Mouse (Mus musculus) liver, postnatal 0 days (tissue): ENCODE data around the gene Madcam1. TPM values are rescaled to one million over a fixed set of nuclear protein-coding genes. Genes with fewer than 3 reads are reported as not detected.
"Not testable (repeated sequence)": the region's sequence is repeated elsewhere in the genome, so short reads cannot be mapped to it uniquely, and the experiment has no call there.

ENCODE experiments used
- ATAC-seq: fragments of 200-750 bp; cut with Nextera tagmentation; 2 replicates; pipeline ENCODE4 v1.8.0; 2017; ENCODE audit warnings: mild to moderate bottlenecking, moderate library complexity
- DNase-seq: peaks from one replicate; pipeline ENCODE4 v3.0.0-alpha.2; 2016
- H3K27ac ChIP-seq: fragments of 300-500 bp; sonication (generic); 2 replicates; pipeline ENCODE4 v1.5.1; 2014; ENCODE audit warnings: antibody characterized with exemption, moderate library complexity, mild to moderate bottlenecking, low read depth
- H3K27me3 ChIP-seq: fragments of 300-500 bp; sonication (generic); 2 replicates; pipeline ENCODE4 v1.6.1; 2014; ENCODE audit warnings: low read length, control low read depth, mixed read lengths; ENCODE audit not compliant: insufficient read depth
- H3K36me3 ChIP-seq: fragments of 300-500 bp; sonication (generic); replicated peaks from 2 replicates; pipeline ENCODE4 v1.6.1; 2014; ENCODE audit warnings: mild to moderate bottlenecking, control low read depth, low read length, moderate library complexity, mixed read lengths; ENCODE audit not compliant: insufficient read depth
- H3K4me1 ChIP-seq: fragments of 300-500 bp; sonication (generic); 2 replicates; pipeline ENCODE4 v1.6.1; 2014; ENCODE audit warnings: antibody characterized with exemption, mild to moderate bottlenecking, control low read depth; ENCODE audit not compliant: insufficient read depth
- H3K4me2 ChIP-seq: fragments of 300-500 bp; sonication (generic); 2 replicates; pipeline ENCODE4 v1.6.1; 2014; ENCODE audit warnings: low read depth, mild to moderate bottlenecking, low read length, moderate library complexity, mixed read lengths
- H3K4me3 ChIP-seq: fragments of 300-500 bp; sonication (generic); 2 replicates; pipeline ENCODE4 v1.5.1; 2014; ENCODE audit warnings: low read depth, low read length
- H3K9ac ChIP-seq: fragments of 300-500 bp; sonication (generic); replicated peaks from 2 replicates; pipeline ENCODE4 v1.6.1; 2014; ENCODE audit warnings: mild to moderate bottlenecking, moderate library complexity
- H3K9me3 ChIP-seq: fragments of 300-500 bp; sonication (generic); 2 replicates; pipeline ENCODE4 v1.6.1; 2016; ENCODE audit warnings: mild to moderate bottlenecking, control low read depth, low read length, mixed read lengths
- CTCF ChIP-seq: sonication (generic); IDR thresholded peaks from 2 replicates; pipeline ENCODE4 v1.5.1; 2016; ENCODE audit warnings: antibody characterized with exemption, low read depth
- EP300 ChIP-seq: IDR thresholded peaks from 2 replicates; pipeline ENCODE4 v1.6.1; 2016; ENCODE audit warnings: antibody characterized with exemption, low read depth, mild to moderate bottlenecking
- WGBS: fragments of 180-500 bp; shearing (Covaris S2); extraction: QIAGEN DNeasy Blood & Tissue Kit; methylation state at CpG from one replicate; pipeline ENCODE4 v1.1.7; 2014; ENCODE audit not compliant: insufficient replicate concordance; 5-methylcytosine and 5-hydroxymethylcytosine counted together
- polyA plus RNA-seq: library from polyadenylated mRNA; unstranded; fragments of >200 nt; fragmentation: Nextera tagmentation; extraction: Ambion mirVana; gene quantifications from 2 replicates; pipeline ENCODE4 v1.2.1, GENCODE M21; 2015

Madcam1 gene
- polyA plus RNA-seq, 1 experiment from 2014 or later = 0.19 TPM

- Histone ChIP-seq H3K27me3 (no peaks in the 10 kb centered on the region), H3K9ac (no peak overlapping the region), H3K4me1 (peaks cover 31% of the 10 kb centered on the region), H3K27ac (peak overlapping the region; percentile 52), H3K9me3 (no peaks in the 10 kb centered on the region), H3K4me2 (0 out of 2 replicates have a peak overlapping the region, but pooled peaks have one; percentile 14), H3K36me3 (no peaks in the 10 kb centered on the region), H3K4me3 (no peak overlapping the region)
- TF ChIP-seq CTCF = no peak
- no peak for TF ChIP-seq EP300
- 41% methylated on average over 7 of the region's 7 CpGs for WGBS
- ATAC-seq (no peak), DNase-seq (no peak)
These were observed 36.3 kb downstream of the Madcam1 start for GRCm38 (mm10) chr10:79700676-79701075.

- H3K4me1 ChIP-seq = peaks cover 31% of the 10 kb centered on the region
- H3K36me3 ChIP-seq = peaks cover 6% of the 10 kb centered on the region; the same call in 1 of the 2 replicates
- no peaks in the 10 kb centered on the region for H3K9me3 ChIP-seq
- DNase-seq (peak; percentile 60), ATAC-seq (peak; percentile 15)
- H3K27ac ChIP-seq = peak overlapping the region; percentile 52
- 55% methylated on average over 10 of the region's 10 CpGs for WGBS
- H3K4me3 ChIP-seq = no peak overlapping the region
- no peak overlapping the region for H3K9ac ChIP-seq
- TF ChIP-seq EP300 = no peak
- TF ChIP-seq CTCF = no peak
- H3K4me2 ChIP-seq = no peak overlapping the region
- no peaks in the 10 kb centered on the region for H3K27me3 ChIP-seq
These were observed 37.2 kb downstream of the Madcam1 start for GRCm38 (mm10) chr10:79701443-79702129.

- 80% methylated on average over 3 of the region's 4 CpGs for WGBS
These were observed 38.6 kb downstream of the Madcam1 start for GRCm38 (mm10) chr10:79702970-79703369.

GRCm38 (mm10) chr10:79703541-79703940, 39.2 kb downstream of the Madcam1 start:
- Histone ChIP-seq H3K36me3 (peaks cover 25% of the 10 kb centered on the region), H3K4me2 (peak overlapping the region; percentile 77; the same call in 1 of the 2 replicates), H3K9me3 (no peaks in the 10 kb centered on the region), H3K4me1 (peaks cover 42% of the 10 kb centered on the region), H3K9ac (no peak overlapping the region), H3K4me3 (peak overlapping the region; percentile 85; the same call in 1 of the 2 replicates), H3K27ac (no peak overlapping the region), H3K27me3 (no peaks in the 10 kb centered on the region)
- TF ChIP-seq CTCF (no peak), EP300 (no peak)
- DNase-seq (no peak), ATAC-seq (no peak)
- WGBS = 80% methylated on average over 10 of the region's 10 CpGs

More at GRCm38 (mm10) chr10:79702970-79703369, 38.6 kb downstream of the Madcam1 start:
- not testable (repeated sequence) for H3K4me3 ChIP-seq, H3K27me3 ChIP-seq, H3K27ac ChIP-seq, H3K9ac ChIP-seq, ATAC-seq, H3K4me2 ChIP-seq, H3K9me3 ChIP-seq, DNase-seq
- Histone ChIP-seq H3K4me1 (peaks cover 41% of the 10 kb centered on the region), H3K36me3 (peaks cover 19% of the 10 kb centered on the region)

GRCm38 (mm10) chr10:79704065-79704969, 40.0 kb downstream of the Madcam1 start, which contains the start of gene Bsg:
Gene Bsg, plus strand, starts transcription at chr10:79704491.
- Histone ChIP-seq H3K4me3 (peak within 1 kb of the TSS; percentile 85), H3K9ac (peak within 1 kb of the TSS; percentile 87), H3K4me1 (peaks cover 48% of the 10 kb centered on the region), H3K27me3 (no peaks in the 10 kb centered on the region), H3K27ac (peak within 1 kb of the TSS; percentile 79), H3K9me3 (no peaks in the 10 kb centered on the region), H3K4me2 (peak within 1 kb of the TSS; percentile 77), H3K36me3 (peaks cover 32% of the 10 kb centered on the region)
- DNase-seq (peak; percentile 99), ATAC-seq (peak; percentile 92)
- under 1% methylated on average over 63 of the region's 65 CpGs for WGBS
- TF ChIP-seq EP300 (no peak), CTCF (peak; percentile 65)

- H3K4me3 ChIP-seq = peak overlapping the region; percentile 85
- no peak for ATAC-seq
- no peaks in the 10 kb centered on the region for H3K27me3 ChIP-seq
- peak overlapping the region; percentile 77 for H3K4me2 ChIP-seq
- no peaks in the 10 kb centered on the region for H3K9me3 ChIP-seq
- peak overlapping the region; percentile 87 for H3K9ac ChIP-seq
- peaks cover 48% of the 10 kb centered on the region for H3K4me1 ChIP-seq
- H3K36me3 ChIP-seq = peaks cover 39% of the 10 kb centered on the region
- DNase-seq = no peak
- TF ChIP-seq CTCF (no peak), EP300 (no peak)
- peak overlapping the region; percentile 79 for H3K27ac ChIP-seq
- WGBS = 1% methylated on average over 10 of the region's 10 CpGs
These were observed 40.6 kb downstream of the Madcam1 start for GRCm38 (mm10) chr10:79704970-79705360.
